Mouse (Mus musculus): ENCODE measurements around the gene Minpp1.
"Not testable (repeated sequence)": the region's sequence is repeated elsewhere in the genome, so short reads cannot be mapped to it uniquely, and the experiment has no call there.

Minpp1 gene

GRCm38 (mm10) chr19:32485681-32486105 lies at the start of gene Minpp1:
Gene Minpp1, plus strand, starts transcription at chr19:32485769.
- DNase-seq (ENCODE audit: low spot score), result peak; percentile 79

- DNase-seq (ENCODE audit: low spot score), result no peak
Observed at GRCm38 (mm10) chr19:32439356-32439755, 46.2 kb upstream of the Minpp1 start.

- DNase-seq (ENCODE audit: low spot score), result peak; percentile 45
Observed at GRCm38 (mm10) chr19:32441568-32441967, 44.0 kb upstream of the Minpp1 start.

- no peak for DNase-seq (ENCODE audit: low spot score)
Observed at GRCm38 (mm10) chr19:32448931-32449330, 36.6 kb upstream of the Minpp1 start.

GRCm38 (mm10) chr19:32452231-32452630 lies 33.3 kb upstream of the Minpp1 start:
- no peak for DNase-seq (ENCODE audit: low spot score)

GRCm38 (mm10) chr19:32456744-32457143 lies 28.8 kb upstream of the Minpp1 start:
- DNase-seq (ENCODE audit: low spot score), result peak; percentile 16

- not testable (repeated sequence) for DNase-seq (ENCODE audit: low spot score)
Observed at GRCm38 (mm10) chr19:32457631-32458030, 27.9 kb upstream of the Minpp1 start.

GRCm38 (mm10) chr19:32463037-32463436 lies 22.5 kb upstream of the Minpp1 start:
- DNase-seq (ENCODE audit: low spot score), result no peak

- DNase-seq (ENCODE audit: low spot score), result no peak
Observed at GRCm38 (mm10) chr19:32465228-32465627, 20.3 kb upstream of the Minpp1 start.

- no peak for DNase-seq (ENCODE audit: low spot score)
Observed at GRCm38 (mm10) chr19:32466478-32466877, 19.1 kb upstream of the Minpp1 start, which contains the start of gene Rpl9-ps6. Gene Rpl9-ps6, minus strand, starts transcription at chr19:32466578.

- DNase-seq (ENCODE audit: low spot score), result no peak
Observed at GRCm38 (mm10) chr19:32467325-32467724, 18.2 kb upstream of the Minpp1 start.

- DNase-seq (ENCODE audit: low spot score), result peak; percentile 53
Observed at GRCm38 (mm10) chr19:32470059-32470497, 15.5 kb upstream of the Minpp1 start.

- no peak for DNase-seq (ENCODE audit: low spot score)
Observed at GRCm38 (mm10) chr19:32470570-32471263, 14.9 kb upstream of the Minpp1 start.

GRCm38 (mm10) chr19:32476016-32476711 lies 9.4 kb upstream of the Minpp1 start:
- no peak for DNase-seq (ENCODE audit: low spot score)

GRCm38 (mm10) chr19:32476712-32477052 lies 8.9 kb upstream of the Minpp1 start:
- DNase-seq (ENCODE audit: low spot score), result no peak

- no peak for DNase-seq (ENCODE audit: low spot score)
Observed at GRCm38 (mm10) chr19:32480255-32480654, 5.3 kb upstream of the Minpp1 start.

- no peak for DNase-seq (ENCODE audit: low spot score)
Observed at GRCm38 (mm10) chr19:32480791-32481442, 4.7 kb upstream of the Minpp1 start.

- DNase-seq (ENCODE audit: low spot score), result no peak
Observed at GRCm38 (mm10) chr19:32481511-32481910, 4.1 kb upstream of the Minpp1 start.

- DNase-seq (ENCODE audit: low spot score), result no peak
Observed at GRCm38 (mm10) chr19:32484941-32485660, 468 bp upstream of the Minpp1 start.

GRCm38 (mm10) chr19:32486106-32486724 lies 646 bp downstream of the Minpp1 start:
- peak; percentile 75 for DNase-seq (ENCODE audit: low spot score)

- no peak for DNase-seq (ENCODE audit: low spot score)
Observed at GRCm38 (mm10) chr19:32487595-32488255, 2.2 kb downstream of the Minpp1 start.

All from lung, postnatal 25 days (tissue).